Mouse (Mus musculus): ENCODE results near the gene Flt3l. TPM values are rescaled to one million over a fixed set of nuclear protein-coding genes. Genes with fewer than 3 reads are reported as not detected.

Flt3l gene
- polyA plus RNA-seq, 1 experiment: 6.2 TPM

GRCm38 (mm10) chr7:45090251-45090977 lies 45.8 kb downstream of the Flt3l start:
- TF ChIP-seq CTCF (IDR thresholded peaks at IDR 0.05; ENCODE audit: borderline replicate concordance, extremely low read depth, insufficient read depth, insufficient read length): no peak
- TF ChIP-seq POLR2A (IDR thresholded peaks at IDR 0.05; ENCODE audit: borderline replicate concordance, extremely low read depth, insufficient read depth, insufficient read length, poor library complexity, severe bottlenecking): no peak
- DNase-seq (ENCODE audit: low read depth): no peak

- TF ChIP-seq POLR2A (IDR thresholded peaks at IDR 0.05; ENCODE audit: borderline replicate concordance, extremely low read depth, insufficient read depth, insufficient read length, poor library complexity, severe bottlenecking): no peak
- no peak for DNase-seq (ENCODE audit: low read depth)
These were observed 47.6 kb downstream of the Flt3l start for GRCm38 (mm10) chr7:45088597-45088996.

DNA sequence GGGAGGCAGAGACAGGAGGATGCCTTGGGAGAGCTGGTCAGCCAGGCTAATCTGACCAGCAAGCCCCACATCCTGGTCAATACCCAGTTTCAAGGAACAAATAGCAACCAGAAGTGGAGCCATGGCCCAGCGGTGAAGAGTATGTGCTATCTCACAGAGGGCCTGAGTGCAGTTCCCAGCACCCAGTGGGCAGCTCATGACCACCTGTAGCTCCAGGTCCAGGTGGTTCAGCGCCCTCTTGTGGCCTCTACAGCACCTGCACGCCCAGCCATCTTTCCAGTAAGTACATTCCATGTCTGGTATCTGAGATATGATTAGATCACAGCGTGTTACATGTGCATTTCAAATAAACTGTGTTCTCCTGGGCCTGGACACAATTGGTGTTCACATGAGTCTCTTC lies 50.1 kb downstream of the Flt3l start:
- TF ChIP-seq CTCF (IDR thresholded peaks at IDR 0.05; ENCODE audit: borderline replicate concordance, extremely low read depth, insufficient read depth, insufficient read length) (no peak), POLR2A (IDR thresholded peaks at IDR 0.05; ENCODE audit: borderline replicate concordance, extremely low read depth, insufficient read depth, insufficient read length, poor library complexity, severe bottlenecking) (no peak)
- no peak for DNase-seq (ENCODE audit: low read depth)

- TF ChIP-seq CTCF (IDR thresholded peaks at IDR 0.05; ENCODE audit: borderline replicate concordance, extremely low read depth, insufficient read depth, insufficient read length) (no peak), POLR2A (IDR thresholded peaks at IDR 0.05; ENCODE audit: borderline replicate concordance, extremely low read depth, insufficient read depth, insufficient read length, poor library complexity, severe bottlenecking) (no peak)
- no peak for DNase-seq (ENCODE audit: low read depth)
These were observed 52.8 kb downstream of the Flt3l start for GRCm38 (mm10) chr7:45083300-45083890.

GRCm38 (mm10) chr7:45082401-45083299 lies 53.6 kb downstream of the Flt3l start:
- DNase-seq (ENCODE audit: low read depth): peak; percentile 45
- TF ChIP-seq CTCF (IDR thresholded peaks at IDR 0.05; ENCODE audit: borderline replicate concordance, extremely low read depth, insufficient read depth, insufficient read length) (no peak), POLR2A (IDR thresholded peaks at IDR 0.05; ENCODE audit: borderline replicate concordance, extremely low read depth, insufficient read depth, insufficient read length, poor library complexity, severe bottlenecking) (no peak)

- no peak for TF ChIP-seq POLR2A (IDR thresholded peaks at IDR 0.05; ENCODE audit: borderline replicate concordance, extremely low read depth, insufficient read depth, insufficient read length, poor library complexity, severe bottlenecking)
- TF ChIP-seq CTCF (IDR thresholded peaks at IDR 0.05; ENCODE audit: borderline replicate concordance, extremely low read depth, insufficient read depth, insufficient read length): no peak
These were observed 55.2 kb downstream of the Flt3l start for GRCm38 (mm10) chr7:45081016-45081415.

DNA sequence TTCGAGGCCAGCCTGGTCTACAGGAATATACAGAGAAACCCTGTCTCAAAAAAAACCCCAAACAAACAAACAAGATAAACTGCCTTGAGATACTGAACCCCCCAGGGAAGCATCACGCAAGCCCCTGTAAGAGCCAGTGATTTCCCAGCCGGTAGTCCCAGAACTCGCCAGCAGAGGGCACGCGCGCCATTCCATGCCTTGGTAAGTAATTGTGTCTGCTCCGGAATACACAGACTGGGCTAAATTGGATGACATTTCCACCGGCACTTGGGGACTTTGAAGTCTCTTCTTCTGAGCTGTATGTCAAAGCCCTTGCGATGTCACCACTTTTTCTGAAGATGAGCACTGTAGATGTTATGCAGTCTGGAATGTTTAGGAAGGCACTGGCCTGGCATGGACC lies 56.4 kb downstream of the Flt3l start:
- peak; percentile 95 for DNase-seq (ENCODE audit: low read depth)
- TF ChIP-seq CTCF (IDR thresholded peaks at IDR 0.05; ENCODE audit: borderline replicate concordance, extremely low read depth, insufficient read depth, insufficient read length) (peak; percentile 97), POLR2A (IDR thresholded peaks at IDR 0.05; ENCODE audit: borderline replicate concordance, extremely low read depth, insufficient read depth, insufficient read length, poor library complexity, severe bottlenecking) (no peak)

More at GRCm38 (mm10) chr7:45081016-45081415, 55.2 kb downstream of the Flt3l start:
- peak; percentile 17 for DNase-seq (ENCODE audit: low read depth)

Other genes with a start within 250 kb of the Flt3l start
- gene Med25, start 243.7 kb downstream of the Flt3l start, polyA plus RNA-seq (2012; rRNA removed): 205 and 206 TPM in 2 replicates
- 29.7 and 47.4 TPM in 2 replicates for gene Fuz, start 240.4 kb downstream of the Flt3l start, polyA plus RNA-seq (2012; rRNA removed)
- 165 and 185 TPM in 2 replicates for gene Ap2a1, start 206.9 kb downstream of the Flt3l start, polyA plus RNA-seq (2012; rRNA removed)
- 0.04 and 0.05 TPM in 2 replicates for gene Tsks, start 193.2 kb downstream of the Flt3l start, polyA plus RNA-seq (2012; rRNA removed)
- gene Cpt1c, start 161.6 kb downstream of the Flt3l start, polyA plus RNA-seq (2012; rRNA removed): 102 and 135 TPM in 2 replicates
- 824 and 992 TPM in 2 replicates for gene Prmt1, start 149.9 kb downstream of the Flt3l start, polyA plus RNA-seq (2012; rRNA removed)
- 84.4 and 130 TPM in 2 replicates for gene Irf3, start 138.8 kb downstream of the Flt3l start, polyA plus RNA-seq (2012; rRNA removed)
- 20.5 and 33.9 TPM in 2 replicates for gene Bcl2l12, start 137.7 kb downstream of the Flt3l start, polyA plus RNA-seq (2012; rRNA removed)
- gene Scaf1, start 120.1 kb downstream of the Flt3l start, polyA plus RNA-seq (2012; rRNA removed): 125 and 147 TPM in 2 replicates
- gene Rras, start 118.5 kb downstream of the Flt3l start, polyA plus RNA-seq (2012; rRNA removed): 18.2 and 20.7 TPM in 2 replicates
- gene Prr12, start 83.6 kb downstream of the Flt3l start, polyA plus RNA-seq (2012; rRNA removed): 10.5 and 39.1 TPM in 2 replicates
- gene Nosip, start 74.0 kb downstream of the Flt3l start, polyA plus RNA-seq (2012; rRNA removed): 81.9 and 84.1 TPM in 2 replicates
- gene Prrg2, start 73.8 kb downstream of the Flt3l start, polyA plus RNA-seq (2012; rRNA removed): 25.0 and 30.6 TPM in 2 replicates
- gene Rcn3, start 44.2 kb downstream of the Flt3l start, polyA plus RNA-seq (2012; rRNA removed): 68.2 and 101 TPM in 2 replicates
- gene Fcgrt, start 32.6 kb downstream of the Flt3l start, polyA plus RNA-seq (2012; rRNA removed): 11.7 and 17.3 TPM in 2 replicates
- gene Rps11, start 12.0 kb downstream of the Flt3l start, polyA plus RNA-seq (2012; rRNA removed): 421 and 634 TPM in 2 replicates
- 2,550 and 2,843 TPM in 2 replicates for gene Rpl13a, start 7.7 kb downstream of the Flt3l start, polyA plus RNA-seq (2012; rRNA removed)
- 0.30 and 0.31 TPM in 2 replicates for gene Gm45713, start 201 bp downstream of the Flt3l start, polyA plus RNA-seq (2012; rRNA removed)
- gene Pih1d1, start 17.9 kb upstream of the Flt3l start, polyA plus RNA-seq (2012; rRNA removed): 130 and 151 TPM in 2 replicates
- 26.4 and 34.2 TPM in 2 replicates for gene Aldh16a1, start 18.2 kb upstream of the Flt3l start, polyA plus RNA-seq (2012; rRNA removed)
- gene Slc17a7, start 27.5 kb upstream of the Flt3l start, polyA plus RNA-seq (2012; rRNA removed): 6.7 and 25.8 TPM in 2 replicates
- 0.04 and 0.12 TPM in 2 replicates for gene Gfy, start 43.1 kb upstream of the Flt3l start, polyA plus RNA-seq (2012; rRNA removed)
- gene Pth2, start 44.6 kb upstream of the Flt3l start, polyA plus RNA-seq (2012; rRNA removed): 0.25 and 0.30 TPM in 2 replicates
- gene Ccdc155, start 68.5 kb upstream of the Flt3l start, polyA plus RNA-seq (2012; rRNA removed): 0.70 and 1.1 TPM in 2 replicates
- 1.4 and 2.1 TPM in 2 replicates for gene Dkkl1, start 75.7 kb upstream of the Flt3l start, polyA plus RNA-seq (2012; rRNA removed)
- 184 and 312 TPM in 2 replicates for gene Tead2, start 79.3 kb upstream of the Flt3l start, polyA plus RNA-seq (2012; rRNA removed)
- gene Cd37, start 102.7 kb upstream of the Flt3l start, polyA plus RNA-seq (2012; rRNA removed): 1.4 and 1.5 TPM in 2 replicates
- gene Slc6a16, start 104.7 kb upstream of the Flt3l start, polyA plus RNA-seq (2012; rRNA removed): 0.70 and 0.86 TPM in 2 replicates
- 0.11 TPM in 1 of 2 replicates, not detected in the other for gene Slc6a21, start 141.1 kb upstream of the Flt3l start, polyA plus RNA-seq (2012; rRNA removed)
- gene Trpm4, start 197.3 kb upstream of the Flt3l start, polyA plus RNA-seq (2012; rRNA removed): 19.0 and 20.3 TPM in 2 replicates
- gene Hrc, start 198.9 kb upstream of the Flt3l start, polyA plus RNA-seq (2012; rRNA removed): 0.48 and 1.3 TPM in 2 replicates
- gene Ppfia3, start 230.6 kb upstream of the Flt3l start, polyA plus RNA-seq (2012; rRNA removed): 56.7 and 60.0 TPM in 2 replicates
- 15.7 and 17.6 TPM in 2 replicates for gene Lin7b, start 234.2 kb upstream of the Flt3l start, polyA plus RNA-seq (2012; rRNA removed)

All from brain, embryonic 14.5 days (tissue).